Mouse (Mus musculus) myocyte (in vitro differentiated cells): ENCODE measurements at regions not wholly inside any gene's neighbourhood (a gene's known extent, or its start where the extent isn't known, plus 50 kb on each side); places are given as distances from the start of the nearest gene placed in this dataset.
A peak's percentile ranks its signal among the peaks of the same experiment; 100 is the strongest.

Experiments
- E2F4 ChIP-seq: IDR thresholded peaks from one replicate; pipeline ENCODE4 v1.6.1; 2011; ENCODE audit warnings: mild to moderate bottlenecking, control low read depth, moderate library complexity; ENCODE audit not compliant: insufficient read depth
- MAX ChIP-seq: IDR thresholded peaks from one replicate; pipeline ENCODE4 v1.6.1; 2011; ENCODE audit warnings: low read depth, mild to moderate bottlenecking, control low read depth
- MYOD1 ChIP-seq, 3 experiments: IDR thresholded peaks; one replicate each; pipeline ENCODE4 v1.6.1; 2011; ENCODE audit warnings: control low read depth in 2 of 3, low read depth in 2 of 3, mild to moderate bottlenecking in 2 of 3, moderate library complexity in 1 of 3; ENCODE audit not compliant: insufficient read length in 2 of 3, control insufficient read depth in 1 of 3
- MYOG ChIP-seq, 3 experiments: IDR thresholded peaks; one replicate each; pipeline ENCODE4 v1.6.1; 2011; ENCODE audit warnings: control low read depth in 2 of 3, low read depth in 2 of 3, mild to moderate bottlenecking in 2 of 3; ENCODE audit not compliant: insufficient read length in 2 of 3, control insufficient read depth in 1 of 3, insufficient read depth in 1 of 3
- POLR2A ChIP-seq: IDR thresholded peaks from one replicate; pipeline ENCODE4 v1.6.1; 2011; ENCODE audit warnings: low read depth, mild to moderate bottlenecking, control low read depth, moderate library complexity; ENCODE audit not compliant: insufficient read length
- POLR2AphosphoS2 ChIP-seq: IDR thresholded peaks from one replicate; pipeline ENCODE4 v1.6.1; 2011; ENCODE audit warnings: low read depth, control low read depth; ENCODE audit not compliant: insufficient read length
- SRF ChIP-seq: IDR thresholded peaks from one replicate; pipeline ENCODE4 v1.6.1; 2011; ENCODE audit warnings: low read depth; ENCODE audit not compliant: control insufficient read depth, insufficient read length
- TCF12 ChIP-seq: IDR thresholded peaks from one replicate; pipeline ENCODE4 v1.6.1; 2011; ENCODE audit warnings: mild to moderate bottlenecking, control low read depth; ENCODE audit not compliant: poor library complexity, insufficient read depth, severe bottlenecking
- TCF3 ChIP-seq: IDR thresholded peaks from one replicate; pipeline ENCODE4 v1.6.1; 2011; ENCODE audit warnings: low read depth, control low read depth; ENCODE audit not compliant: insufficient read length
- USF1 ChIP-seq: IDR thresholded peaks from one replicate; pipeline ENCODE4 v1.6.1; 2011; ENCODE audit warnings: low read depth, mild to moderate bottlenecking, control low read depth, moderate library complexity

- TF ChIP-seq E2F4 (no peak), USF1 (peak; percentile 27), TCF3 (no peak), MYOD1 (IDR thresholded peaks at IDR 0.05; ENCODE audit: control insufficient read depth in 1 of 3, insufficient read length in 2 of 3, low read depth in 2 of 3) (no peak), POLR2A (no peak), MAX (no peak), TCF12 (no peak), SRF (no peak), POLR2AphosphoS2 (no peak), MYOG (IDR thresholded peaks at IDR 0.05; ENCODE audit: control insufficient read depth in 1 of 3, insufficient read depth in 1 of 3, insufficient read length in 2 of 3, low read depth in 2 of 3) (no peak)
Observed at GRCm38 (mm10) chr9:101404441-101405081, 153.0 kb upstream of the Ppp2r3a start.
